Mouse (Mus musculus) yolk sac, embryonic 10.5 days (tissue): ENCODE results near the gene Dvl1.

Experiments
- DNase-seq: peaks from one replicate; pipeline ENCODE4 v3.0.0-alpha.2; 2017; ENCODE audit warnings: low spot score

Gene Dvl1

DNA sequence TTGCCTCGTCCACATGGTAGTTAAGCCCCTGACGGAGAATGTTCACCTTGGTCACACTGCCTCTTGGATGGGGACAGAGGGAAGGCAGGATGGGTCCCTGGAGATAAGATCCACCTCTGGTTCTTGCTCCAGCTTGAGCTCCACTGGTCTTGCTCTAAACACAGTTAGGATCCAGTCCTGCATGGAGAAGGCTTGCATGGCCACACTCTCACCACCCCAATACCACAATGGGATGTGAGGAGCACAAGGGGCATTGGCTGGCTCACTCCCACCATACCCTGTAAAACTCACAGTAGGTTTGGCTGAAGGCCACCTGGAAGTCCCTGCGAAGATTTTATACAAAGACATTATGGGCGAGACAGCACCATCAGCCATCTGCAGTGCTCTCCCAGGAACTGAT lies 61.5 kb downstream of the Dvl1 start:
- no peak for DNase-seq
